24 mouse cellular contexts compared by ENCODE assay signal in genomic region chr13:9694651-9695050, GRCm38 (mm10).
DNase-seq lines count a peak whose midpoint lies in the region; ATAC-seq and TF ChIP-seq lines count a peak whose summit lies in the region.
"Had no signal": no experiment of that assay in that cellular context is flagged by ENCODE, and none has a peak within 500 bp of the region (broad histone marks: within the 10 kb centered on the region; RNA-seq: fewer than 3 reads in every experiment).

No protein-coding gene starts in this region.

- peaks cover 12% of the 10 kb centered on the region for H3K36me3 ChIP-seq in heart, adult 2 months (ENCODE audit: control insufficient read depth, insufficient read depth, low read length)
- peaks cover 16% of the 10 kb centered on the region for H3K36me3 ChIP-seq in midbrain, embryonic 11.5 days (ENCODE audit: control insufficient read depth, insufficient read depth, low read length)
- peaks cover 26% of the 10 kb centered on the region for H3K36me3 ChIP-seq in midbrain, embryonic 16.5 days (ENCODE audit: control insufficient read depth, insufficient read depth, low read length)

- H3K9me3 ChIP-seq in midbrain, embryonic 11.5 days (ENCODE audit: control insufficient read depth, low read length): no peaks in the 10 kb centered on the region
- no peaks in the 10 kb centered on the region for H3K9me3 ChIP-seq in midbrain, embryonic 16.5 days (replicated peaks; ENCODE audit: control insufficient read depth, low read length, poor library complexity, severe bottlenecking)
- H3K9me3 ChIP-seq: embryonic facial prominence, embryonic 10.5 days; embryonic facial prominence, embryonic 12.5 days; forebrain, embryonic 13.5 days; forebrain, embryonic 15.5 days; G1E had no signal

- H3K27me3 ChIP-seq in heart, adult 2 months (ENCODE audit: control insufficient read depth, insufficient read depth, low read length): no peaks in the 10 kb centered on the region
- no peaks in the 10 kb centered on the region for H3K27me3 ChIP-seq in midbrain, embryonic 11.5 days (ENCODE audit: control insufficient read depth, insufficient read depth, low read length)
- H3K27me3 ChIP-seq in midbrain, embryonic 16.5 days (ENCODE audit: control insufficient read depth, insufficient read depth, low read depth, low read length): no peaks in the 10 kb centered on the region
- H3K27me3 ChIP-seq: CH12.LX; embryonic facial prominence, embryonic 12.5 days; forebrain, embryonic 13.5 days; forebrain, embryonic 15.5 days; Patski had no signal

- no peaks in the 10 kb centered on the region for H3K4me1 ChIP-seq in heart, adult 2 months (ENCODE audit: control insufficient read depth, insufficient read depth, low read length)
- no peaks in the 10 kb centered on the region for H3K4me1 ChIP-seq in midbrain, embryonic 11.5 days (ENCODE audit: control insufficient read depth, insufficient read depth, low read length)
- H3K4me1 ChIP-seq in midbrain, embryonic 16.5 days (ENCODE audit: control insufficient read depth, insufficient read depth, low read length): no peaks in the 10 kb centered on the region
- H3K4me1 ChIP-seq: embryonic facial prominence, embryonic 10.5 days; embryonic facial prominence, embryonic 12.5 days; forebrain, embryonic 13.5 days; forebrain, embryonic 15.5 days had no signal

- H3K4me3 ChIP-seq in gastrocnemius, adult 2 months: no peak overlapping the region
- H3K4me3 ChIP-seq in heart, adult 2 months: no peak overlapping the region
- no peak overlapping the region for H3K4me3 ChIP-seq in midbrain, embryonic 11.5 days (ENCODE audit: low read depth, low read length)
- no peak overlapping the region for H3K4me3 ChIP-seq in midbrain, embryonic 16.5 days (ENCODE audit: low read depth, low read length)
- H3K4me3 ChIP-seq: embryonic facial prominence, embryonic 10.5 days; embryonic facial prominence, embryonic 12.5 days; forebrain, embryonic 13.5 days; forebrain, embryonic 15.5 days had no signal

- H3K27ac ChIP-seq in gastrocnemius, adult 2 months: no peak overlapping the region
- H3K27ac ChIP-seq in heart, adult 2 months: no peak overlapping the region
- no peak overlapping the region for H3K27ac ChIP-seq in midbrain, embryonic 11.5 days (ENCODE audit: low read depth, low read length)
- no peak overlapping the region for H3K27ac ChIP-seq in midbrain, embryonic 16.5 days (ENCODE audit: low read length)
- H3K27ac ChIP-seq: embryonic facial prominence, embryonic 10.5 days; embryonic facial prominence, embryonic 12.5 days; forebrain, embryonic 13.5 days; forebrain, embryonic 15.5 days had no signal

- TF ChIP-seq EP300 in heart, adult 2 months (IDR thresholded peaks at IDR 0.05; ENCODE audit: insufficient read depth, low read depth, low read length): no peak

- intact Hi-C loops in gastrocnemius, adult 2 months (cut with DNase I): no loop called here
- intact Hi-C loops in gastrocnemius, postnatal 36 days (cut with DNase I): no loop called here
- intact Hi-C loops in heart, adult 2 months (cut with DNase I): no loop called here

- no peak for TF ChIP-seq POLR2A in heart, adult 2 months (IDR thresholded peaks at IDR 0.05; ENCODE audit: insufficient read depth, low read depth, low read length)

- H3K79me2 ChIP-seq in heart, adult 2 months (replicated peaks; ENCODE audit: control insufficient read depth, insufficient read depth, low read length): no peaks in the 10 kb centered on the region

- TF ChIP-seq CTCF in gastrocnemius, adult 2 months (IDR thresholded peaks at IDR 0.05): peak; percentile 10; the same call in 1 of the 2 replicates
- peak; percentile 25 for TF ChIP-seq CTCF in heart, adult 2 months (IDR thresholded peaks at IDR 0.05)

- no peak for DNase-seq in gastrocnemius, adult 2 months
- no peak for DNase-seq in gastrocnemius, postnatal 36 days
- no peak for DNase-seq in heart, adult 2 months
- no peak for DNase-seq in heart, postnatal 4 days
- DNase-seq in midbrain, embryonic 11.5 days (ENCODE audit: low spot score, missing footprints): peak; percentile 68
- DNase-seq: adrenal gland, adult 8-10 months; adrenal gland, postnatal 14 days; adrenal gland, postnatal 36 days; B cell, adult 2 months; cerebellum, adult 11-12 months; cerebellum, adult 2 months; cerebellum, adult 9-10 months; cerebellum, postnatal 10 days; cerebellum, postnatal 25 days had no signal

- no peak overlapping the region for H3K9ac ChIP-seq in heart, adult 2 months (ENCODE audit: low read depth, low read length)
- no peak overlapping the region for H3K9ac ChIP-seq in midbrain, embryonic 11.5 days (ENCODE audit: low read length)
- no peak overlapping the region for H3K9ac ChIP-seq in midbrain, embryonic 16.5 days (ENCODE audit: low read depth, low read length)
- H3K9ac ChIP-seq: embryonic facial prominence, embryonic 12.5 days; forebrain, embryonic 13.5 days; forebrain, embryonic 15.5 days had no signal

- no peak for ATAC-seq in midbrain, embryonic 11.5 days (ENCODE audit: low FRiP score)
- no peak for ATAC-seq in midbrain, embryonic 16.5 days
- ATAC-seq: activated CD4-positive, CD25-positive, alpha-beta regulatory T cell, adult 4 months; CD4-positive, CD25-positive, alpha-beta regulatory T cell, adult 4 months; forebrain, embryonic 13.5 days; forebrain, embryonic 15.5 days had no signal

- no peak overlapping the region for H3K4me2 ChIP-seq in midbrain, embryonic 11.5 days
- H3K4me2 ChIP-seq in midbrain, embryonic 16.5 days (ENCODE audit: low read length): no peak overlapping the region
- H3K4me2 ChIP-seq: embryonic facial prominence, embryonic 12.5 days; forebrain, embryonic 13.5 days; forebrain, embryonic 15.5 days had no signal

- WGBS in heart, adult 2 months: 89% methylated on average over 6 of the region's 6 CpGs
- 92% methylated on average over 6 of the region's 6 CpGs for WGBS in midbrain, embryonic 11.5 days
- 92% methylated on average over 6 of the region's 6 CpGs for WGBS in midbrain, embryonic 16.5 days
